Mouse (Mus musculus): ENCODE data around the gene Twf1.
A peak's percentile ranks its signal among the peaks of the same experiment; 100 is the strongest.

Gene Twf1

DNA sequence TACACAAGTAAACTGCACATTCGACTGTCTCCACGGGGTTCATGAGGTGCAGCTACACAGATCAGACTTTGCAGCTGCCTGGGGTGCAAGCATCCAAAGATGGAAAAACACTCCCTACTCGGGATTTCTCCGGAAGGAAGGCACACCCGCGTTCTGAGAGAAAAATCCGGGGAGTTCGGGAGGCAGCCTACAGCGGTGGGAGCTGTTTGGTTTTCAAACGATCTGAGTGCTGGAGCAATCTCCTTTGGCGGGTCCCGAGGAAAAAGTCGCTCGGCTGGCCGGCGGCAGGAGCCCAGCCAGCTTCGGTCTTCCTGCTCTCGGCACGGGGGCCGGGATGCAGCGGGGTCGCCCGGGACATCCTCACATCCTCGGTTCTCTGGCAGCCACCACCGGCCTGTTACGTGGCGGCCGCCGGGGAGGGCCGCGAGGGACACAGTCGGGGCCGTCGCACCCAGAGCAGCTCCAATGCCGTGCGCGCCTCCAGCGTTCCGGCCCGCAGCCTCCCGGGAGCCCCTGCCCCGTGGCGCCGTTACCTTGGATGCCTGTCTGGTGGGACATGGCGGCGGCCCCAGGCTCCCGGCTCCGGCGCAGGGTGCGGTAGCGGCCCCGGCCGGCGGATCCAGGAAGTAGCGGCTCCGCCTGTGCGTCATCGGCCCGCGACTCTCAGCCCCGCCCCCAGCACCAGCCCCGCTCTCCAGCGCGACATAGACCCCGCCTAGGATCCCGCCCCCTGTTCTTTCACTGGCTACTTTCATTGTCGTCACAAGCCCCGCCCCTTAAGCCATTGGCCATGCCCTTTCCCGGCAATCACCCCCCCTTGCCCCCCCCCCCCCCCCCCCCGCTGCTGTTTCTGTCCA, at the start of gene Twf1:
Gene Twf1 (minus strand): TSS at position 671 of the 857 bp plus-strand sequence.
- DNase-seq (ENCODE audit: low read depth, low spot score) = peak; percentile 96

DNA sequence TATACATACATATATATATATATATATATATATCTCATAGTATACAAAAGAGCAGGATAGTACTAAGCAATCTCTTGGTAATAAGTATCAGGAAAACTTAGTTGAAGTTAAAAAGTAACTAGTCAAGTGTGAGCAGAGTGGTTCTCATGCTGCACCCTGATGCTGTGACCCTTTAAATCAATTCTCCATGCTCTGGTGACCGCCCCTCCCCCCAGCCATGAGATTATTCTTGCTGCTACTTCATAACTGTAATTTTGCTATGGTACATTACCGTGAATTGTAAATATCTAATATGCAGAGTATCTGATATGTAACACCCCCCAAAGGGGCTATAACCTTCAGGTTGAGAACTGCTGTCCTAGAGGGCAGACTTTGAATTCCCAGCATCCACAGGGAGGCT, 49.4 kb upstream of the Twf1 start:
- no peak for DNase-seq (ENCODE audit: low read depth, low spot score)

DNA sequence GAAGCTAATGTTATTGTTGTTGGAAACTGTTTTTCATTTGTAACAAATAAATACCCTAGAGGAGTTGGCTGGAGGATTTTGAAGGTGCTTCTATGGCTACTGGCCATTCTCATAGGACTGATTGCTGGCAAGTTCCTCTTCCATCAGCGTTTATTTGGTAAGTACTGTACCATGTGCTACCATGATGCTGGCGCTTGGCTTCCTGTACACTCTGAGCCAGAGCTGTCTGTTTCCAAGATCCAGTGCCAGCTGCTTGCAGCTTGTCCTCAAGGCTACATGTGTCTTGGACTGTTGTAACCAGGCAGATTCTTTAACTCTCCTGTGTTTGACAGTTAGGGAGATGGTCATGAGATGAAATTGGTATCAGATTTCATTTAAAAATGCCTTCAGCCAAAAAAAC, 48.5 kb upstream of the Twf1 start:
- no peak for DNase-seq (ENCODE audit: low read depth, low spot score)

DNA sequence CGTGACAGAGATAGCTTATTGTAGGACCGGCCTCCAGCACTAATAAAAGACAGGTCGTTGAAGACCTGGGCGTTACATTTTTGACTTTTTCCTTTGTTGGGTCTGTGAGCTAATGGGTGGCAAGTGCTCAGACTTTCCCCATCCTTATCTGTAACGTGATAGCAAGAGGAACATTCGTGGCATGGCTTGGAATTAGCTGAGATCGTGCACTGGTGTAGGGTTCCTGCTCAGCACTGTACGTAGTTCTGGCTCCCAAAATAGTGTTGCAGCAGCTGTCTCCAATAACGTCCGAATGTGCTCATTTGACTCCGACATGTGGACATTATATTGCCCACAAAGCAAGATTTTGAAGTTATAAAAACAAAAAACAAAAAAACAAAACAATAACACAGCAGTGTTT, 44.8 kb upstream of the Twf1 start:
- DNase-seq (ENCODE audit: low read depth, low spot score) = no peak

DNA sequence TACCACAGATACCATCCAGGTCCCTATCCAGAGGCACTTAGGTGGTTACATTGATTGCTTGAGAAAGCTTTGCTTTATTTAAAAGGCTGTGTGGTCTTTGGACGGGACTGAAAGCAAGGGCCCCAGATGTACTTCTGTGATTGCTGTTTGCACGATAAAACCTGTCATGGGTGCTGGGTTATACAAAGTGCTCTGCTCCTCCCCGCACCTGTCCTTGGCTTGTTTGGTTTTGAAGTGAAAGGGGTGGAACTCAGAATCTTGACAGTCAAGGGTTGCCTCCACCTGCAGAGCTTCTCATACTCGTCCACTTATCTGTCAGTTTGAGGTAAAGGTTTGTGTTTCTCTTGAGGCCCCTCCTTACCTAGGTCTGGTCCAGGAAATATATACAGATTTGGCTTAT, 40.9 kb upstream of the Twf1 start:
- DNase-seq (ENCODE audit: low read depth, low spot score) = no peak

DNA sequence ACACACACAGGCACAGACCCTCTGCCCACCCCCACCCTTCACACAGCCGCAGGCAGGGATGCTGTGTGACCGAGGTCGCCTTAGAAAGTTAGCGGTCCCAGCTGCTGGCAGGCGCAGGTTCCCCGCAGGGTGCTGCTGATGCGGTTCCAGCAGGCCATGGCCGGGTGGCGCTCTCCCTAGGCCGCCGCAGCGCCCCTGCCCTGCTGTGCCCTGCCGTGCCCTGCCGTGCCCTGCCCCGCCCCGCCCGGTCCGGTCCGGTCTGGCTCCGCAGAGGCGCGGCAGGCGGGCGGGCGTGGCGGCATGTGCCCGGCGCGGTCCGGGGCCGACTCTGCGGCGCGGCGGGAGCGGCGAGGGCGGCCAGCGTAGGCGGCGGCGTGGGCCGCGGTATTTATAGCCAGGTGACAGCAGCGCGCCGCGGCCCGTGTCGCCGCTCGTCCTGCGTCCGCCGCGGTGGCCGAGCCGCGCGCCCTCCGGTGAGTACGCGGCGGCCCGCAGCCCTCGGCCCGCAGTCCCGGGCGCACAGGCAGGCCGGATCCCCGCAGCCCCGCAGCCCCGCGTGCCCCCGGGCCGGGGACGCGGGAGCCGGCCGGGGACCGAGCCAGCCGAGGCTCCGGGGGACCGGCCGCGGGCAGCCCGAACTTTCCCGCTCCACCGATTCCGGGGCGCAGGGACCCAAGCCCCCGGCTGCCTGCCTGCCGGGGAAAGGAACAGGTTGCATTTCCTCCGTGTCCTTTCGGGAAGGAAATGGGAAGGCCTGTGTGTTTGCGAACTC, 39.3 kb upstream of the Twf1 start, which contains the start of gene Tmem117:
Gene Tmem117 (plus strand): TSS at position 403 of the 772 bp plus-strand sequence.
- DNase-seq (ENCODE audit: low read depth, low spot score) = peak; percentile 64

DNA sequence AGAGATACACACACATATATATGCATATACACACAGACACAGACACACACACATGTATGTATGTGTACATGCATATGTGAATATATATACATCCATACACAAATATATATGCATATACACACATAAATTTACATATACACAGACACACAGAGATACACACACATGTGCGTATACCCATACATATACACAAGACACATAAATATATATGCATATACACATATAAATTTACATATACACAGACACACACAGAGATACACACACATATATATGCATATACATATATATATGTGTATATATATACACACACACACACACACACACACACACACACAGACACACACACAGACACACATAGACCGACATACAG, 38.8 kb upstream of the Twf1 start:
- DNase-seq (ENCODE audit: low read depth, low spot score) = no peak

DNA sequence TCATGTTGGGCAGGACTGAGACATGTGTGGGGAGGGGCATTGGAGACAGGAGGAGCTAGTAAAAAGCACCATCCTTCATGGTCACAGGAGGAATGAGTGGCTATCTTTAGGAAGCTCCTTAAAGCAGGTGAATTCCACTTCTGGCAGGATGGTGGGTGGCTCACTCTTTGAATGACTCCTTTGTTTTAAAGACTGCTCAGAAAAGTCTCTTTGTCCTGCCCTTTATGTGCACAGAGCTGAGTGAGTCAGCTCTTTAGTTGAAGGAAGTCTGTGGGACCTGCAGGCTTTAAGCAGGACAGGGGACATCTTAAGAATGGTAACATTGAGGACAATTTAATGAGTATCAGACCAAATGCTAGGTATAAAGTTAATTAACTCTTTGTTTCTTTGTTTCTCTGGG, 31.2 kb upstream of the Twf1 start:
- peak; percentile 42 for DNase-seq (ENCODE audit: low read depth, low spot score)

DNA sequence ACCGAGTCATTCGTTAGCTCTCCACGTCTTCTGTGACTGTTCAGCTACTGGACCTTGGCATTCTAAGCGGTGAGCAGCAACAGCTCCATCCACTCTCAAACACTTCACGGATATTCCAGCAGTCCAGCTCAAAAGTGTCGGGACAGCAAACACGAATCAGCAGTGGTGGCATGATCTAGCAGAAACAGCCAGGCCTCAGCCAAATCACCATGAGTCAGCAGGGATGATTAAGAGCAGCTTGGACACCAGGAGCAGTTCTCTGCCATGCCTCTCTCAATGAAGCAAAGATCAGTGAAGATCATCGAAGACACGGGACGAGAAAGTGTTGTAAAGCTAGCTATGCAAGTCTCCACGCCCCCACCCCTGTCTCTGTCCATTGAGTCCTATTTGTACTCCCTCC, 26.3 kb upstream of the Twf1 start:
- no peak for DNase-seq (ENCODE audit: low read depth, low spot score)

DNA sequence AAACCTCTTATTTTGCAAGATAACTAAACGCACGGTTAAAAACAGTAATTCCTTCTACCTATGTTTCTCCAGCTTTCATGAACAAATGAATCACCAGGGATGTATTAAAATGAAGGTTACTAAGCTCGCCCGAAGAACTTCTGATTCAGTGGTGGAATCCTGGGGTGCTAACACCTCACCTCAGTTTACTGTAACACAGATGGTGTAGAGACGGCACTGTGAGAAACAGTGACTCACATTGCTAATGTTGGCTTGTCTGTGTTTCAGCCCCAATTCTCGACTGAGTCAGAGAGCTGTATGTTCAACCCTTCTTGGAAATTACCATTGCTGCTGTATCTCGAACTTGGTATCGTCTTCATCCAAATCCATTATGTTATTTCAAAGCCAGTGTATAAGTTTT, 18.1 kb upstream of the Twf1 start:
- DNase-seq (ENCODE audit: low read depth, low spot score) = no peak

DNA sequence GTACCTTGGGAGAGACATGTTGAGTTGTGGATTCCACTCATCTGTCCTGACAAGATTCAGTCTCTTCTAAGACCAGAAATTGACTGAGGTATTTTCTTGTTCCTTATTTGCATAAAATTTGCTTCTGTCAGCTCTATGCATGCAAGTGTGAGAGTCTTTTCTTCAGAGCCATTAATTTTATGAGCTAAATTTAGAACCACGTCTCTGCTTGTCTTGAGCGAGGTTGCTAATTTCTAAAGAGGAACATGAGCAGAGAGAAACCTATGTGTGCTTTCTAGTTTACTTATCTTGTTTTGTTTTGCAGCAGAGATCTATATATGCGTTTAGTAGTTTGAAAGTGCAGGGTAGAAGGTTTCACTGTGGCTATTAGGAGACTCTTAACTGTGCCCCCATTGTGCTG, 12.8 kb upstream of the Twf1 start:
- no peak for DNase-seq (ENCODE audit: low read depth, low spot score)

DNA sequence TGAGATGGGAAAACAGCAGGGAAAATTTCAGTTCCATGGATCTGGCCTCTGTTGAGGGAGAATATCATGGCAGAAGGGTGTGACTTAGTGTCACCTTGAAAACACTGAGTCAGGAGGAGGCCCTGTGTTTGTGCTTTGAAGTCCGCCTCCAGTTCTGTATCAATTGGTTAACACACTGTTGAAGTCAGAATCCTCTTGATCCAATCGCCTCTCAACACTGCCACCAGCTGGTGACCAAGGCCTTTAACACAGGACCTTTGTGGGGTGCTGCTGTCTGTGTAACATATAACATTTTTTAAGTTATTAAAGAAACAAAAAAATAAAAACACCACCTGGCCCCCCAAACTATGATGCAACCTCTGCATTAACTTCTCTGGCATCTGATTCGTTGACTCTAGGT, 11.7 kb upstream of the Twf1 start:
- DNase-seq (ENCODE audit: low read depth, low spot score) = peak; percentile 79

DNA sequence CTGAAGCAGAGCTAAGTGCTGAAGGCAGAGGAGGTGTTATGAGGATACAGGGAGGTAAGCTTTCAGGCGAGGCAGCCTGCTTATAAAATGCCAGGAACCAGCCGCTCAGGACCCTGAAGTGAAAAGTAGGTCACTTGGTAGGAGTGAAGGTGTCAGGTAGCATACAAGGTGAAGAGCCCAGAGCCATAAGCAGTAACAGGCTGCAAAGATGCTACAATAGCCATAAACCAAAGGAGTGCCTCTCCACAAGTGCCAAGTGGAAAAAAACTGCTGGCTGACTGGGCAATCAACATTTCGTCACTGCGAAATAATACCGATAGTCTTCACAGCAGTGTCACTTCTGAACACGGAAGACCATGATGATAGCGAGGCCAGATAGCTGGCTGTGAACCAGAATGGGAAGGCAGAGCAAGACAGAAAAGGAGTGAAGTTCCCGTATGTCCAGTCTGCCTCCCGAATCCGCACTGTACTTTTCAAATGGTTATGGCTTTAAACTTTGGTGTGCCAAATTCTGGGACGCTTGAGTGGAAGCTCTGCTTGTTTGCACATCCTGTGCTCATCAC, 10.5 kb upstream of the Twf1 start:
- DNase-seq (ENCODE audit: low read depth, low spot score) = no peak

DNA sequence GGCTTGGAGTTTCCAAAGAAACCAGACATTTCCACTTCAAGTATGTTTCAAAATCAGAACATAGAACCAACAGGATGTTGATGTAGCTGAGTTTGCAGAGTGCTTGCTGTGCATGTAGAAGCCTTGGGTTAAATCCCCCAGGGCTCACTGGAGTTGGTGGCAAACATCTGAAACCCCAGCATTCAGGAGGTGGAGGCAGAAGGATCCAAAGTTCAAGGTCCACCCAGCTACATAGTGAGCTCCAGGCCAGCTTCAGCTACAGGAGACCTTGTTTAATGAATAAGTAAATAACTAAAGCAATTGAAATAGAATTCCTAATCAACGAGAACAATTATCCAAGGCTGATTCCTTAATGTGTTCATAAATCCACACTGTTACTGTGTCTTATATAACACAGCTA, 3.9 kb upstream of the Twf1 start:
- DNase-seq (ENCODE audit: low read depth, low spot score) = no peak

DNA sequence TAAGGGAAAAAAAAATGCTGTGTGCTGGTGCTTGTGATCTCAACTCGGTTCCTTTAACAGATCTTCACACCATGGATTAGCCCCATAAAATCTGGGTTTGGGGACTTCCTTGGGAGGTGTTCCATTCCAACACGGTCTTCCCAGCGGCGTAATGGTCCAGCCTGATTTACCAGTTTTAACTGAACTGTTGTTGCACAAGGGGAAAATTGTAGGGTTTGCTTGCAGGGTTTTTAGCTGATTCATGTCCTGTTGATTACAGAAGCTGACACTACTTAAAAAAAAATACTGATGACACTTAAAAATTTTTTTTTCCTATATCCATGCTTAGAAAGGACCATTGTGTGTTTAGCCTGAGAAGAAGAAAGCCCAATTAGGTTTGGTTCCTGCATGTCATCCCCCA, 1.7 kb upstream of the Twf1 start:
- DNase-seq (ENCODE audit: low read depth, low spot score) = no peak

DNA sequence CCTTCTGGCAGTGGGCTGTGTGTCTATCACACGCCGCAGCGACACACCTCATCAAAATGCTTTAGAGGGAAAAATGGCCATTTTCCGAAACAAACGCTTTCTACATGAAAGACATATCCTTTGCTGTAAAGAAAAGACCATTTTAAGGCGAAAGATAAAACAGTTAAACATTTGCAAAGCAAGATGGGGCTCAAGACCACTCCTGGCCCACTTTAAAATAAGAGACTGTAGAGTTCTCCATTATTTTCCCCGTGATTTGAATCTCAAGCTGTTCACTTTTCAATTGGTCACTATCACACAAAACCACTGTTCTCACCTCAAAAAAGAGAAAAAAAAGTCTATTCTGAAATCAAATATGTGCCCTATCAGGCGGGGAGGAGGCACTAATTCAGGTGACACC, 394 bp upstream of the Twf1 start:
- no peak for DNase-seq (ENCODE audit: low read depth, low spot score)

DNA sequence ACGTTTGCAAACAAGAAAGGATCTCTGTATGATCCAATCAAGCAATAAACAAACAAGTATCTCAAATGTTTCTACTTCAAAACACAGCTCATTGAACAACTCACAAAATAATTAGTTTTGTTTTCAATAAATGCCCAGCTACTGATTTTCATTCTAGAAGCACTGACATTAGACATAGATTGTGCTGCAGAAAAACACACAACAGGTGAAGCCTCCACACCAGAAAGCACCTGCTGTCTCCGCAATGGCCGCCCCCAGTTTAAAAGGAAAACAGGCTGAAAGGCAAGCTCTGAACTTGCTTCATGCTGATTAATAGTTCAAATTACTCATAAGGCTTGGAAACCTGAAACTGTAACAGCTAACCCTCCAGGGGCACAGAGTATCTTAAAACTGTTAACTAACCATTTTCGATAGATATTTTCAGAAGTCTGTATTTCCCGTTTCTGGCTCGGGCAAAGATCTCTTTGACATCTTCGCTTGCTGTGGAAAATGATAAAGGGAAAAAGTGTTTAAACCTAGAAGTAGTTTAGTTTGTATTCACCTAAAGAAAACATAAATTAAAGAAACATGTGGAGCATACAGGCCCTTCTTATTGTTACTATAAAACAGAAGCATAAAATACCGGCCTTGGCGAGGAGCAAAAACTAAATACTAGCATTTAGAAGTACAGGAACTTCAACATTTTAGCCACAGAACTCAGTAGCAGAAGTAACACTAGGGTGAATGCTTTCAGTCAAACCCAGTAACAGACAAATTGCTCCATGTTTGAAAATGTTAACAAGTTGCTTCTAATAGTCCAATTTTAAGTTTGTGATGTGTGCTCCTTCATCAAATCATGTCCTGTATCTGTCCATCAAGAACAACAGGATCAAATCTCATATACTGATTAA, 1.6 kb downstream of the Twf1 start:
- DNase-seq (ENCODE audit: low read depth, low spot score) = no peak

DNA sequence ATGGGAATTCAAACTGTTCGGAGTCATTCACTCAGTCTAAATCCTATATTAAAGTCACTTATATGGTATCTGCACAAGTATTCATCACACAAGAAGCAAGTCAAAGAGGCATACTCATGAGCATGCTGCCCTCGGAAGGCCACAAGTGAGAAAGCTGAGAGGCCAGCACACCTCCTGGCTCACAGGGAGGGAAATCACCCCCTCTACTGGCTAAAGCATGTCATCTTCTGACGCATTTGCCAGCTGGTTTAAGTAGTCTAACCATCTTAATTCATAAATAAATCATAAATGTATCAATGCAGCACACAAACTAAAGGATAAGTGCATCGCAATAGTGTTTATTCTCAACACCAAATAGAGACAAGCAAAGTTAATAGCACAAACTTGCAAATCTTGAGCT, 5.0 kb downstream of the Twf1 start:
- peak; percentile 45 for DNase-seq (ENCODE audit: low read depth, low spot score)

DNA sequence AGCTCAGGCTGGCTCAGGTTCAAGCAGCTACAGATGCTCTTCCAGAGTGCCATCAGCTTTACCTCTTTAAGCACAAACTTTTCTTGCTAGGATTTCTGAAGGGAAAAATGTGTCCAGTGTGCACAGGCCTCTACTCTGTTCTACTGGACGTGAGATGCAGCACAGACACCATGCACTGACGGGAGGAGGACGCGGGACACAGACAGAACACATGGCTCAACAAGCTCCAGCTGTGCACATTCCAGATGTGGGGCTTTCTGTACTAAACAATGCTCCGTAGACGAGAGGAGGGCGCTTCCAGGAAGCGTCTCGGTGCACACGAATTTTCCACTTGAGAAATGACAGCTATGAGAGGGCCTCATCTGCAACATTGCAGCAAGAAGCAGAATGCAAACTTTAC, 6.5 kb downstream of the Twf1 start:
- no peak for DNase-seq (ENCODE audit: low read depth, low spot score)

DNA sequence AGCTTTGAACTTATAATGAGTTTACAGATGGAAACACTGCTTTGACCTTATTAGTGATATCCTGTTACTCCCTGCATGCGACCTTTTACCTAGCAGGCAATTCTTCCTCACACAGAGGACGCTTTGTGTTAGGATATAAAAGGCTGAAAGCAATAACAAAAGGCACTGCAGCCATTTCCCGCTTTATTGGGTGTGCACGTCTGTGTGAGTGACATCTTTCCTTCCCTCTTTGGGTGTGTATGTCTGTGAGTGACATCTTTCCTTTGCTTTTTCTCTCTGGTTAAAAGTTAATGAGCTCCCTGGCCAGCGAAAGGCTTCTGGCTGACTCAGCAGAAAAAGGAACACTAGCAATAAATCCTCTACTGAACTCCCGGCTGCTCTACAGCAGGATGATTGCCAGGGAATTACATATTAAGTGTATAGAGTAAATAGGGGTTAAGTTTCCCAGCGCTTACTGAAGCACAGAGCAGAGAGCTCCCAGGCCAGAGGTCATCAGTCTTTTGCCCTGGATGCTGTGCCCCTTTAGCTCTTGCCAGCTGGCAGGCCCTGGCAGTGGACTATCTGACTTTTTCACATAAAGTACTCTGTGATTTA, 7.6 kb downstream of the Twf1 start:
- DNase-seq (ENCODE audit: low read depth, low spot score) = peak; percentile 35

DNA sequence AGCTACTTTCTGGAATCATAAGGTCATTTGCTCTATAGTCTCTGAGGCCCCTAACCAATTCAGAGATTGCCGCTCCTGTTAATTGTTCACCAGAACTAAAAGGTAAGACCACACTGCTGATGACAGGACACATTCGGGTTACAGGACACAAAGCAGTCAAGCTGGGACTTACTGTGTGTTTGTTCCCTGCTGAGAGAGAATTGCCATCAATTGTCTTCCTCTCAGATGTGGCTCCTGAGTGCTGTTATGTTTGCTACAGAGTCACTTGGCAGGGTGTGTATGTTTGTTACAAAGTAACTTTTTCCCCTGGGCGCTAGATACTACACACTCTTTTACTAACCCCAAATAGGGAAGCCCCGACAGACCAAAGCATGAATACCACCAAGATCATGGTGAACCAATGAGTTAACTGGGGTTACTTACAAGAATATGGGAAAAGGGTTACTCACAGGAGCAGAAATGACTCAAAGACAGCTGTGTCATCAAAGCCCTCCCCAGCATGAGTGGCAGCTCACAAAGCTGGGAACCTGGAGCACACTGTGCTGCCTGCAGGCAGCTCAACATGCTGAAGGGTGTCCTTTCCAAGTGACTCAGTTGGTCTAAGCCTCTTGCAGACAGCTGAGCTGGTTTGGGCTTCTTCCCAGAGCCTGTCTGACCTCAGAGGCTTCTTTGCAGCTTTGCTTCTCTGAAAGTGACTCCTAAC, 15.0 kb downstream of the Twf1 start:
- peak; percentile 35 for DNase-seq (ENCODE audit: low read depth, low spot score)

All from ES-CJ7 (cell line).